Mouse (Mus musculus) liver, postnatal 0 days (tissue): ENCODE measurements around the gene St6galnac3.

Experiments used
- CTCF ChIP-seq: sonication (generic); IDR thresholded peaks from 2 replicates; pipeline ENCODE4 v1.5.1; 2016; ENCODE audit warnings: antibody characterized with exemption, low read depth
- EP300 ChIP-seq: IDR thresholded peaks from 2 replicates; pipeline ENCODE4 v1.6.1; 2016; ENCODE audit warnings: antibody characterized with exemption, low read depth, mild to moderate bottlenecking

- TF ChIP-seq CTCF, result no peak
- no peak for TF ChIP-seq EP300
Observed at GRCm38 (mm10) chr3:153364366-153364765, 360.6 kb downstream of the St6galnac3 start.
